Mouse (Mus musculus) layer of hippocampus, adult 9-10 months (tissue): ENCODE data around the gene Rab3a.

ENCODE experiments used
- DNase-seq: peaks from one replicate; pipeline ENCODE4 v3.0.0; 2022; ENCODE audit warnings: low spot score

Gene Rab3a

GRCm38 (mm10) chr8:70801156-70801555, 46.7 kb downstream of the Rab3a start:
- no peak for DNase-seq

- DNase-seq, result no peak
Measured at GRCm38 (mm10) chr8:70801830-70802229, 47.4 kb downstream of the Rab3a start.

GRCm38 (mm10) chr8:70802786-70803510, 48.5 kb downstream of the Rab3a start:
- no peak for DNase-seq

GRCm38 (mm10) chr8:70803761-70804480, 49.4 kb downstream of the Rab3a start:
- DNase-seq, result no peak

GRCm38 (mm10) chr8:70804481-70805206, 50.2 kb downstream of the Rab3a start, which contains the start of gene Mast3:
Gene Mast3 (minus strand): TSS chr8:70805054.
- DNase-seq, result no peak

GRCm38 (mm10) chr8:70806541-70806940, 52.1 kb downstream of the Rab3a start:
- DNase-seq, result no peak

GRCm38 (mm10) chr8:70807304-70807703, 52.8 kb downstream of the Rab3a start:
- no peak for DNase-seq

GRCm38 (mm10) chr8:70808239-70808638, 53.8 kb downstream of the Rab3a start, which contains the start of gene Il12rb1:
Gene Il12rb1 (plus strand): TSS chr8:70808449.
- DNase-seq, result no peak
